Mouse (Mus musculus) spleen, adult 2 months (tissue): Measurements from ENCODE around the gene Ormdl3.

Source experiments
- CTCF ChIP-seq: fragments of 200-500 bp; IDR thresholded peaks from 2 replicates; pipeline ENCODE4 v1.5.1; 2011; ENCODE audit warnings: mild to moderate bottlenecking, inconsistent platforms; ENCODE audit not compliant: insufficient read depth, insufficient read length, insufficient replicate concordance; ENCODE audit errors: extremely low read depth
- POLR2A ChIP-seq: fragments of 200-500 bp; IDR thresholded peaks from 2 replicates; pipeline ENCODE4 v1.6.1; 2011; ENCODE audit warnings: low read depth, low read length, inconsistent platforms

- TF ChIP-seq CTCF, result no peak
- no peak for TF ChIP-seq POLR2A
Observed at GRCm38 (mm10) chr11:98543414-98543813, 43.8 kb downstream of the Ormdl3 start.
